Mouse (Mus musculus) megakaryocyte, embryonic 14.5 days (primary cell): ENCODE measurements at regions not wholly inside any gene's neighbourhood (a gene's known extent, or its start where the extent isn't known, plus 50 kb on each side); places are given as distances from the start of the nearest gene placed in this dataset.

Experiments
- FLI1 ChIP-seq: IDR thresholded peaks from 2 replicates; pipeline ENCODE4 v1.6.1; 2012; ENCODE audit warnings: low read length, inconsistent platforms, mixed read lengths
- GATA1 ChIP-seq: IDR thresholded peaks from 3 replicates; pipeline ENCODE4 v1.6.1; 2012; ENCODE audit warnings: mixed read lengths, low read length, inconsistent platforms, borderline replicate concordance

DNA sequence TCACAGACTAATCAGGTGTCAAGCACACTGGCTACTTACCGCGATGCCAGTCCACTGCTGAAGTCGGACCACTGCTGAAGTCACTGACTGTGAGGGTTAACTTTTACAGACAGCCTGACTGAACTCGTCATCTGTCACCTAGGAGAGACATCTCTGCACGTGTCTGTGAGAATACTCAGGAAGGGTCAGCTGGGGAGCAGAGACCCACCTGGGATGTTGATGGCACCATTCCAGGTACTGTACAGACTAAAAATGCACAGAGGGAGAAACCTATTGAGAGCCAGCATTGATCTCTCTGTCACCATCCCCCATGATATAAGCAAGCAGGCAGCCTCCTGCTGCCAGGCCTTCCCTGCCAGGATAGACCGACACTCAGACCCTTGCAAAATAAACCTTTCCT is 447.5 kb upstream of the Jarid2 start:
- TF ChIP-seq GATA1 (no peak), FLI1 (no peak)
